Mouse (Mus musculus) erythroblast, adult 5-6 weeks (primary cell): ENCODE data around the gene Btn2a2. TPM values are rescaled to one million over a fixed set of nuclear protein-coding genes. Genes with fewer than 3 reads are reported as not detected.

Source experiments
- ATAC-seq: replicated peaks from 2 replicates; pipeline ENCODE4 v1.8.0; 2016; ENCODE audit warnings: moderate number of reproducible peaks, mild to moderate bottlenecking, moderate TSS enrichment, inconsistent platforms; ENCODE audit not compliant: poor library complexity, low FRiP score, severe bottlenecking
- total RNA-seq, 2 experiments: library from RNA; stranded (forward) in 1 of 2; stranded (reverse) in 1 of 2; fragments of 150-400 nt in 1 of 2; fragments of 200-764, 138-1000 nt in 1 of 2; gene quantifications; 2 replicates each; pipeline versions ENCODE4 v1.2.3 to v1.2.4; 2015 to 2017; ENCODE audit warnings: low replicate concordance in 2 of 2

Gene Btn2a2
- total RNA-seq, 2 experiments from 2014 or later = not detected

GRCm38 (mm10) chr13:23500424-23501200, 12.0 kb upstream of the Btn2a2 start:
- ATAC-seq = 0 out of 2 replicates have a peak, but pooled peaks have one; percentile 55

- ATAC-seq = no peak
Observed at GRCm38 (mm10) chr13:23499943-23500342, 11.3 kb upstream of the Btn2a2 start.

- no peak for ATAC-seq
Observed at GRCm38 (mm10) chr13:23498653-23499052, 10.0 kb upstream of the Btn2a2 start.

GRCm38 (mm10) chr13:23497656-23498321, 9.1 kb upstream of the Btn2a2 start:
- ATAC-seq = no peak

GRCm38 (mm10) chr13:23495526-23495925, 6.9 kb upstream of the Btn2a2 start:
- no peak for ATAC-seq

GRCm38 (mm10) chr13:23491990-23492389, 3.3 kb upstream of the Btn2a2 start:
- no peak for ATAC-seq

- no peak for ATAC-seq
Observed at GRCm38 (mm10) chr13:23491263-23491662, 2.6 kb upstream of the Btn2a2 start.

GRCm38 (mm10) chr13:23490863-23491262, 2.2 kb upstream of the Btn2a2 start:
- ATAC-seq = no peak

GRCm38 (mm10) chr13:23485271-23485670, 3.4 kb downstream of the Btn2a2 start:
- no peak for ATAC-seq

GRCm38 (mm10) chr13:23483153-23483552, 5.5 kb downstream of the Btn2a2 start:
- no peak for ATAC-seq

GRCm38 (mm10) chr13:23475658-23476057, 13.0 kb downstream of the Btn2a2 start:
- no peak for ATAC-seq

GRCm38 (mm10) chr13:23466911-23467310, 21.7 kb downstream of the Btn2a2 start:
- ATAC-seq = 0 out of 2 replicates have a peak, but pooled peaks have one; percentile 42

- no peak for ATAC-seq
Observed at GRCm38 (mm10) chr13:23466306-23466705, 22.4 kb downstream of the Btn2a2 start.

- no peak for ATAC-seq
Observed at GRCm38 (mm10) chr13:23465600-23466109, 23.0 kb downstream of the Btn2a2 start, which contains the start of gene Btn1a1. Btn1a1 (minus strand) TSS chr13:23465901.

- 0 out of 2 replicates have a peak, but pooled peaks have one; percentile 36 for ATAC-seq
Observed at GRCm38 (mm10) chr13:23464841-23465366, 23.8 kb downstream of the Btn2a2 start.

- peak; percentile 75 for ATAC-seq
Observed at GRCm38 (mm10) chr13:23464224-23464637, 24.4 kb downstream of the Btn2a2 start.

GRCm38 (mm10) chr13:23463381-23464223, 25.1 kb downstream of the Btn2a2 start:
- peak; percentile 17; the same call in 1 of the 2 replicates for ATAC-seq

- ATAC-seq = no peak
Observed at GRCm38 (mm10) chr13:23462669-23463068, 26.0 kb downstream of the Btn2a2 start.

- no peak for ATAC-seq
Observed at GRCm38 (mm10) chr13:23462063-23462462, 26.6 kb downstream of the Btn2a2 start.
